Mouse (Mus musculus): Measurements from ENCODE around the gene Gstp2.
A peak's percentile ranks its signal among the peaks of the same experiment; 100 is the strongest.
"Not testable (repeated sequence)": the region's sequence is repeated elsewhere in the genome, so short reads cannot be mapped to it uniquely, and the experiment has no call there.

The Gstp2 gene

GRCm38 (mm10) chr19:4046866-4047254 is 1.0 kb upstream of the Gstp2 start:
- peak in 1 of 2 experiments; percentile 41 for DNase-seq

GRCm38 (mm10) chr19:4044109-4044508 is 1.7 kb downstream of the Gstp2 start:
- DNase-seq, result not testable (repeated sequence)

DNA sequence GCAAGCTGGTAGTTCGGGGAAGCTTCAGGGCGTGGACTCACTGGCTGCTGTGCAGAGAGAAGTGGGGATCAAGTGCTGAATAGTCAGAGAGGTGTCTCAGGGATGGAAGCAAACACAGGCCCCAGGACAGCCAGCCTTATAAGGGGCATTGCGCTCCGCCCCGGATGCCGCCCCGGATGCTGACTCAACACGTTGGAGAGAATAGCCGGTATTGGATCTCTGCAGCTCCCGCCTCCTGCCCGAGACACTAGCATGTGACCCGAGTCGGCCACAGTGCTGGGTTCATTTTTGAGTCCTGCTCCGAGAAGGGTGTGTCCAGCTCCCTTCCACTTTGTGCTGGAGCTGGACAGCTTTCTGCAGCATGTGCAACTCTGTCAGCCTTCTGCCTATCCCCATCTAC is 3.7 kb downstream of the Gstp2 start:
- DNase-seq, result peak; percentile 67 to 73

GRCm38 (mm10) chr19:4041500-4041899 is 4.3 kb downstream of the Gstp2 start:
- not testable (repeated sequence) for DNase-seq

- not testable (repeated sequence) for DNase-seq
Observed at GRCm38 (mm10) chr19:4040941-4041340, 4.9 kb downstream of the Gstp2 start.

DNA sequence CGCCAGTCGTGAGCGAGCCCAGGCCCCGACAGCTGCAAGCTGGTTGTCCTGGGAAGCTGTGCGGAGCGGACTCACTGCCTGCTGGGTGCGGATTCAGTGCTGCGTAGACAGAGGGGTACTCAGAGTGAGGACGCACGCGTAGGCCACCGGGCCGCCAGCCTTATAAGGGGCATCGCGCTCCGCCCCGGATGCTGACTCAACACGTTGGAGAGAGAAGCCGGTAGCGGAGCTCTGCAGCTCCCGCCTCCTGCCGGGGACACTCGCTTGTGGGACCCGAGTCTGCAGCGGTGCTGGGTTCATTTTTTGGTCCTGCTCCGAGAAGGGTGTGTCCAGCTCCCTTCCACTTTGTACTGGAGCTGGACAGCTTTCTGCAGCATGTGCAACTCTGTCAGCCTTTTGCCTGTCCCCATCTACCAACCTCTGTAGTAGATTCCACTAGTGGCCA is 8.0 kb downstream of the Gstp2 start, which contains the start of gene Gstp1:
TSS of gene Gstp1 (minus strand) at position 198 of the 445 bp plus-strand sequence.
- peak; percentile 92 to 94 for DNase-seq

GRCm38 (mm10) chr19:4037154-4037787 is 8.6 kb downstream of the Gstp2 start:
- DNase-seq, result not testable (repeated sequence)

DNA sequence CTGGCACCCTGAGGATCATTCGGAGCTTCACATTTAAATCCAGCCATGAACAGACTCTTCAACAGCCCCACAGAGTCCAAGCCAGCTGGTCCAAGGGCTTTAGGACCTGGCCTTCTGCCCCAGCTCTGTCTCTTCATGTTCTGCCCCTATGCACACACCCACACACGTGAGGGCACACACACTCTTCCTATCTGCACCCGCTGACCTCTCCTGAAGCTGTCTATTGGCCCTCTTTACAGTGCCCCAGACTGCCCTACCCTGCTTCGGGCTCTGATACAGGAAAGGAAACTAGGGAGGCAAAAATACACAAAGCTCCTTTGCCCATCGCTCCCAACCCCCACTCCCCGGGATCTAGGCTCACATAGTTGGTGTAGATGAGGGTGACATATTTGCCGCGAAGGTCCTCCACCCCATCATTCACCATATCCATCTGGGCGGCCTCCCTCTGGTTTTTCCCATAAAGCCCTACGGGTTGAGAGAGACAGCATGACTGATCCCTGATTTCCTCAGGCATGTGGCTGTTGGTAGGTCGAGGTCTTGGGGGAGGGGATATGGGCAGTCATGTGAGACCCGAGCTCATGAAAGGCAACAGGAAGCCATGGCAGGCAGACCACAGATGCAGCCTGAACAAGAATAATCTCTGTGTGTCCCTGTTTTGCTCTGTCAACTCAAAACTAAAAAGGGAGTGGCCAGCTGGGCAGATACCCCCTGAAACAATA is 9.3 kb downstream of the Gstp2 start:
- no peak for DNase-seq

DNA sequence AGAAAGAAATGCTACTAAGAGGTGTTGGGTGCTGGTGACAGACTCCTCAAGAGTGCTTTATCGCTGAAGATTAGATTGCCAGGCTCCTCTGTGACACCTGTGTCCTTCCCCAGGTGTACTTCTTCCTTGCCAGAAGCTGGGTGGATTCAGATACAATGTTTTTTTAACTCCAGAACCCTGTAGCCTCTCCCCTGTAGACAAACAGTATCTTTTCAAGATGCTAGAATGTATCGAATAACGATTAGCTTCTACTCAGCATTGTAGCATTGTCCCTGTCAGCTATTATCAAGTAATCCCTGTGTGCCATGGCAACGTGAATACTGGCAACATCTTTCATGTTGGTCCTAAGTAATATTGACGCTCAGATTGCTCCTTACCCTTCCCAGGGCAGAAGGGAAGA is 12.1 kb downstream of the Gstp2 start:
- no peak for DNase-seq

- no peak for DNase-seq
Observed at GRCm38 (mm10) chr19:4033298-4033697, 12.5 kb downstream of the Gstp2 start.

DNA sequence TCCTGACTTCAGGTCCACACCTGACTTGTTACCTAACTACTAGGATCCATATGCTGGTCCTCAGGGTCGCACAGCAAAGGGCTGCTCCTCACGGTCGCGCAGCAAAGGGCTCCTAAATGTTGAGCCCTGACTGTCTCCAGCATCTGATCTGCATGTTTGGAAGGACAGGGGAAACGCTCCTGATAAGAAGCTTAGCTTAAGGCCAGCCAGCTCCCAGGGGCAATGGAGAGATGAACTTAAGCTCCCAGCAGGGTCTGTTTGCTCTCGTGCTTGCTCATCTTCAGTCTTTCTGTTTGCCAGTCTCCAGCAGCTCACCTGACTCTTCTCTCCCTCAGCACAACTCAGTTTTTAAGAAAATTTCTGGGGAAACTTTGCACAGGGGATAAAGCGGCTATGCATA is 13.2 kb downstream of the Gstp2 start:
- DNase-seq, result no peak

DNA sequence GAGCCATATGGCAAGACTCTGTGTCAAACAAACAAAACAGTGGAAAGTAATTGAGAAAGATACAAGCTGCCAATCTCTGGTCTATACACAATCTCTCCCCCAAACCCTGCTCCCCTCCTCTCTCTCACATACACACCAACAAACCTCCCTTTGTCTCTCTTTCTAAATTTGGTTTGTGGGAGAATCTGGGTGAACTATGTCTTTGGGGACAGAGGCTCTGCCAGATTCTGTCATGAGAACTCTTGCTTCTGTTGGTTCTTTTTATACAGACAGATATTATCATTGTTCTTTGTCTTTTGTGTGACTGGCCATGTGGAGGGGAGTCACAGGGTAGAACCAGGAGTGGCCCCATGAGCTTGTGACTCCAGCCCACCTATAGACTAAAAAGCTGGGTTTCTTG is 18.2 kb downstream of the Gstp2 start:
- DNase-seq, result no peak

DNA sequence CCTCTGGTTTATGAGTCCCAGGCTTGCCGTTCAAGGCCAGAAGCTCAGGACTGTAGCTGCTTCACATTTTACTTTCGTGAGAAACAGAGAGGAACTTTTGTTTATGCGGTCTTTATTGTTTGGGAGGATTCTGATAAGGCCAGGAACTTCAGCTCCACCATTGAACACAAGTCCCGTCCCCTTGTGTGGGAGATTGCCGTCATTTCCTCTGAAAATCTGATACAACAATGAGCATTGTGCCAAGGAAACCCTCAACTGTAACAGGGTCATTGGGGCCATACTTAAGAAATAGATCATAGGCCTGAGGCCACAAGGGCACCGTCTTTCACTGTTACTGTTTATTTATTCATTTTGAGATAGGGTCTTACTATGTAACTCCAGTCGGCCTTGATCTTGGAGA is 22.6 kb downstream of the Gstp2 start:
- DNase-seq, result no peak

DNA sequence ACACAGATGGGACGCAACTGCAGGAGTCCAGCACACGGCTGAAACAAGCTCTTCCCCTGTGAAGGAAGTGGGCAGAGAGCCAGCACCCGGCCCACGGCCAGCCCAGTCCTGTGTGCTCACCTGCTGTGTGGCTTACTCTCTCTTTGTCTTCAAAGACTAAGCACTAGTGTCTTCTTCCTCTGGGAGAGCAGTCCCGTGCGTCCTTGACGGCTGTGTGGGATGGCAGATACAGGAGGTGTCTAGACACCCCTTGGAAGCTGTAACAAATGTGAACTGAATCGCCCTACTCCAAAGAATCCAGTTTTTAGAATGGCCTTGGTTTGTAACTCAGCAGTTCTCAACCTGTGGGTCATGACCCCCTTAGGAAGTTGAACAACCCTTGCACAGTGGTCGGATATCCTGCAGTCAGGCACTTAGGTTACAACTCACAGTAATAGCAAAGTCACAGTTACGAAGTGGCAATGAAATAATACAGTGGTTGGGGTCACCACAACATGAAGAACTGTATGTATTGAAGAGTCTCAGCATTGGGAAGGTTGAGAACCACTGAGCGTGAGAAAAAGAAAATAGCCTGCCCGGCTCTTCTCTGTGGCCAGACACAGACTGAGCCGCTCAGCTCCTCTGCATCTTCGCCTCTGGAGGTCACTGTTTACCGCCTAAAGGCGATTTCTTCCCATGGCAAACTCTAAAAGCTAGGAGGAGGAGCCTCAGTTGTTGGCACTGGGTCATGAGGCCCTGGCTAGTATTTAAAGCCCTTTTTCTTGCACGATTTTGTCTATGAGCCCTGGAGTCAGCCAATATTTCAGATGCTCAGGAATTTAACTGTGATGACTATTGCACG is 26.9 kb downstream of the Gstp2 start:
- DNase-seq, result peak; percentile 85 to 91

GRCm38 (mm10) chr19:4017921-4018587 is 27.8 kb downstream of the Gstp2 start:
- no peak for DNase-seq

- no peak for DNase-seq
Observed at GRCm38 (mm10) chr19:4015635-4016034, 30.2 kb downstream of the Gstp2 start.

DNA sequence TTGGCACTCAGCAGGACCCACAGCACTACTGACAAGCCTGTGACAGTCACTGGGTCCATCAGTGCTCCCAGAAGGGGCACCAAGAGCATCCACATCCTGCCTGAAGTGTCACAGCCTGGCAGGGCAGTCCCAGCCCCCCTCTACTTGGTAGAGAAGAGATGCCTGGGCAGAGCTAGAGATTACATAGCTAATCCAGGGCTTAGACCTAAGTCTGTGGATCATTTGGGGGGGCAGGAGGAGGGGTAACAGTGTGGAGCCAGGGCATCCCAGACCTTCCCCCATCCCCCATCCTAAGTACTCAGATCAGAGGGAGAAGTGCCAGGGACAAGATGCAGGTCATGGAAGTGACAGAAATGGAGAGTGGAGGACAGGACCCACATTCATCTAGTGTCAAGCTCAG is 31.0 kb downstream of the Gstp2 start:
- DNase-seq, result no peak

GRCm38 (mm10) chr19:4013066-4013465 is 32.8 kb downstream of the Gstp2 start:
- DNase-seq, result no peak

- DNase-seq, result peak; percentile 99
Observed at GRCm38 (mm10) chr19:4012432-4013022, 33.3 kb downstream of the Gstp2 start, which contains the start of gene Ndufv1. TSS of gene Ndufv1 (minus strand) at chr19:4012806.

GRCm38 (mm10) chr19:4011086-4011485 is 34.7 kb downstream of the Gstp2 start:
- no peak for DNase-seq

- no peak for DNase-seq
Observed at GRCm38 (mm10) chr19:4005971-4006370, 39.9 kb downstream of the Gstp2 start.

GRCm38 (mm10) chr19:4005091-4005490 is 40.7 kb downstream of the Gstp2 start:
- DNase-seq, result no peak
